ENCODE assay signal across 8 mouse cellular contexts in genomic region chr17:84958411-84958911, GRCm38 (mm10). TPM values are rescaled to one million over a fixed set of nuclear protein-coding genes. Genes with fewer than 3 reads are reported as not detected.
DNase-seq lines count a peak whose midpoint lies in the region; ATAC-seq and TF ChIP-seq lines count a peak whose summit lies in the region.

No protein-coding gene starts in this region.

- WGBS in kidney, adult 2 months, result under 1% methylated on average over 45 of the region's 52 CpGs
- under 1% methylated on average over 43 of the region's 52 CpGs for WGBS in forebrain, embryonic 12.5 days
- WGBS in limb, embryonic 14.5 days, result under 1% methylated on average over 22 of the region's 52 CpGs

- no peaks in the 10 kb centered on the region for H3K9me3 ChIP-seq in forebrain, embryonic 12.5 days
- no peaks in the 10 kb centered on the region for H3K9me3 ChIP-seq in limb, embryonic 14.5 days (ENCODE audit: control insufficient read depth, low read length)

- no peaks in the 10 kb centered on the region for H3K36me3 ChIP-seq in kidney, adult 2 months (ENCODE audit: control insufficient read depth, insufficient read depth, low read length)
- no peaks in the 10 kb centered on the region for H3K36me3 ChIP-seq in forebrain, embryonic 12.5 days (replicated peaks)
- H3K36me3 ChIP-seq in limb, embryonic 14.5 days (ENCODE audit: control insufficient read depth, insufficient read depth, low read length), result no peaks in the 10 kb centered on the region

- 0 out of 2 replicates have a peak, but pooled peaks have one; percentile 5 for ATAC-seq in forebrain, embryonic 12.5 days (ENCODE audit: low FRiP score)
- no peak for ATAC-seq in limb, embryonic 14.5 days (ENCODE audit: low FRiP score, low read depth)

- no peak for TF ChIP-seq CTCF in kidney, adult 2 months (conservative IDR thresholded peaks at IDR 0.05; ENCODE audit: insufficient read depth, insufficient read length, low read depth, low read length)

- peaks cover 12% of the 10 kb centered on the region; the same call in 1 of the 2 replicates for H3K4me1 ChIP-seq in kidney, adult 2 months (ENCODE audit: control insufficient read depth, insufficient read depth, low read length)
- H3K4me1 ChIP-seq in forebrain, embryonic 12.5 days, result peaks cover 30% of the 10 kb centered on the region
- H3K4me1 ChIP-seq in limb, embryonic 14.5 days (ENCODE audit: control insufficient read depth, insufficient read depth, low read length), result peaks cover 17% of the 10 kb centered on the region

- H3K4me3 ChIP-seq in kidney, adult 2 months (ENCODE audit: insufficient read depth, low read depth, low read length), result peak overlapping the region; percentile 89
- H3K4me3 ChIP-seq in forebrain, embryonic 12.5 days (replicated peaks), result peak overlapping the region; percentile 99
- peak overlapping the region; percentile 93 for H3K4me3 ChIP-seq in limb, embryonic 14.5 days (replicated peaks; ENCODE audit: low read length)

- peak overlapping the region; percentile 65 for H3K4me2 ChIP-seq in forebrain, embryonic 12.5 days
- peak overlapping the region; percentile 65 for H3K4me2 ChIP-seq in limb, embryonic 14.5 days (replicated peaks; ENCODE audit: low read depth, low read length, severe bottlenecking)

- DNase-seq in kidney, adult 2 months, result no peak
- DNase-seq in kidney, postnatal 10 days, result no peak
- DNase-seq in R1 (ENCODE audit: low read depth, low spot score), result peak; percentile 31
- no peak for DNase-seq in limb, embryonic 14.5 days (ENCODE audit: low spot score)
- peak; percentile 64 for DNase-seq in naive thymus-derived CD4-positive, alpha-beta T cell, adult 2 months (ENCODE audit: low read depth)
- no peak for DNase-seq in left cerebral cortex, postnatal 4 days
- DNase-seq in cerebellum, postnatal 4 days (ENCODE audit: low spot score in 2 of 2), result no peak

- intact Hi-C loops in left cerebral cortex, postnatal 4 days (cut with DNase I), result no loop called here

- peak overlapping the region; percentile 98 for H3K9ac ChIP-seq in forebrain, embryonic 12.5 days
- peak overlapping the region; percentile 94 for H3K9ac ChIP-seq in limb, embryonic 14.5 days (ENCODE audit: low read depth, low read length, severe bottlenecking)

- no peak for TF ChIP-seq POLR2A in kidney, adult 2 months (IDR thresholded peaks at IDR 0.05; ENCODE audit: low read depth, low read length)
- TF ChIP-seq POLR2A in limb, embryonic 14.5 days (IDR thresholded peaks at IDR 0.05; ENCODE audit: borderline replicate concordance, extremely low read depth, insufficient read depth, insufficient read length), result no peak

- H3K27me3 ChIP-seq in kidney, adult 2 months (replicated peaks; ENCODE audit: control insufficient read depth, insufficient read depth, low read length), result no peaks in the 10 kb centered on the region
- no peaks in the 10 kb centered on the region for H3K27me3 ChIP-seq in forebrain, embryonic 12.5 days
- no peaks in the 10 kb centered on the region for H3K27me3 ChIP-seq in limb, embryonic 14.5 days (ENCODE audit: control insufficient read depth, insufficient read depth, low read length)

- peak overlapping the region; percentile 94 for H3K27ac ChIP-seq in kidney, adult 2 months (ENCODE audit: insufficient read depth, low read depth, low read length)
- peak overlapping the region; percentile 94 for H3K27ac ChIP-seq in forebrain, embryonic 12.5 days
- peak overlapping the region; percentile 91 for H3K27ac ChIP-seq in limb, embryonic 14.5 days (replicated peaks; ENCODE audit: low read depth, low read length)

RNA-seq across cellular contexts. Expression of gene Ppm1b, which starts 1.9 kb away (rescaled TPM):
- polyA plus RNA-seq in kidney, adult 2 months (2012; rRNA removed), result 34.2 and 46.4 TPM in 2 replicates
- 106 and 108 TPM in 2 replicates for polyA plus RNA-seq in forebrain, embryonic 12.5 days (2016; fragmentation: Nextera tagmentation; extraction: Ambion mirVana)
- polyA plus RNA-seq in limb, embryonic 14.5 days (2012; rRNA removed), result 51.4 and 59.9 TPM in 2 replicates
- polyA plus RNA-seq in limb, embryonic 14.5 days (2014; fragmentation: Nextera tagmentation; extraction: Ambion mirVana), result 69.3 and 72.6 TPM in 2 replicates
- 10 to 100 TPM; 84.4 to 86.4 TPM for total RNA-seq in left cerebral cortex, postnatal 4 days (2021)

Comparison
In these comparisons a context has a peak if more than half of its experiments do, and no peak if none do; other contexts are left out.
1. DNase-seq: peak in R1 (single experiment) and naive thymus-derived CD4-positive, alpha-beta T cell, adult 2 months (single experiment); none in kidney, adult 2 months (single experiment), kidney, postnatal 10 days (single experiment), limb, embryonic 14.5 days (single experiment), left cerebral cortex, postnatal 4 days (single experiment) and cerebellum, postnatal 4 days (0 of 2).
2. Peak in every context shown above with its lines, with median percentiles within 50 percentile points of each other: H3K27ac ChIP-seq and H3K4me3 ChIP-seq.